8 mouse cellular contexts compared by ENCODE assay signal in genomic region chr8:120281487-120281886, GRCm38 (mm10). TPM values are rescaled to one million over a fixed set of nuclear protein-coding genes. Genes with fewer than 3 reads are reported as not detected.
DNase-seq lines count a peak whose midpoint lies in the region; ATAC-seq and TF ChIP-seq lines count a peak whose summit lies in the region.

No protein-coding gene starts in this region.

- intact Hi-C loops in heart, adult 2 months (cut with DNase I): loop anchor here (2.0 kb wide), 1 partner anchor 253 kb away; no protein-coding TSS in a partner anchor
- intact Hi-C loops in heart, postnatal 14 days (cut with DNase I): no loop called here

- no peak overlapping the region for H3K27ac ChIP-seq in heart, adult 2 months
- H3K27ac ChIP-seq in heart, embryonic 10.5 days: no peak overlapping the region; the same call in 1 of the 2 replicates
- H3K27ac ChIP-seq in embryonic facial prominence, embryonic 11.5 days (replicated peaks; ENCODE audit: low read depth, low read length): no peak overlapping the region
- H3K27ac ChIP-seq in small intestine, adult 2 months (ENCODE audit: insufficient read depth, low read depth, low read length): no peak overlapping the region

- H3K4me2 ChIP-seq in embryonic facial prominence, embryonic 11.5 days (ENCODE audit: low read depth, low read length): no peak overlapping the region

- WGBS in heart, adult 2 months: 24% methylated on average over 4 of the region's 4 CpGs
- 12% methylated on average over 4 of the region's 4 CpGs for WGBS in heart, embryonic 10.5 days
- WGBS in embryonic facial prominence, embryonic 11.5 days: 18% methylated on average over 4 of the region's 4 CpGs
- 15% methylated on average over 4 of the region's 4 CpGs for WGBS in small intestine, adult 2 months

- no peak for TF ChIP-seq POLR2A in heart, adult 2 months (IDR thresholded peaks at IDR 0.05; ENCODE audit: insufficient read depth, low read depth, low read length)
- no peak for TF ChIP-seq POLR2A in small intestine, adult 2 months (IDR thresholded peaks at IDR 0.05; ENCODE audit: low read depth, low read length)

- peak; percentile 97 for TF ChIP-seq CTCF in heart, adult 2 months (IDR thresholded peaks at IDR 0.05)
- TF ChIP-seq CTCF in small intestine, adult 2 months (IDR thresholded peaks at IDR 0.05; ENCODE audit: extremely low read depth, insufficient read length, insufficient replicate concordance, low read depth, low read length): peak; percentile 91; the same call in 1 of the 2 replicates

- H3K36me3 ChIP-seq in heart, adult 2 months (ENCODE audit: control insufficient read depth, insufficient read depth, low read length): no peaks in the 10 kb centered on the region
- no peaks in the 10 kb centered on the region for H3K36me3 ChIP-seq in heart, embryonic 10.5 days
- H3K36me3 ChIP-seq in embryonic facial prominence, embryonic 11.5 days (replicated peaks; ENCODE audit: control insufficient read depth, insufficient read depth, low read depth, low read length): no peaks in the 10 kb centered on the region
- H3K36me3 ChIP-seq in small intestine, adult 2 months (ENCODE audit: control insufficient read depth, insufficient read depth, low read length): no peaks in the 10 kb centered on the region

- H3K27me3 ChIP-seq in heart, adult 2 months (ENCODE audit: control insufficient read depth, insufficient read depth, low read length): no peaks in the 10 kb centered on the region
- peaks cover 18% of the 10 kb centered on the region; the same call in 1 of the 2 replicates for H3K27me3 ChIP-seq in heart, embryonic 10.5 days (ENCODE audit: insufficient read depth, poor library complexity, severe bottlenecking)
- H3K27me3 ChIP-seq in embryonic facial prominence, embryonic 11.5 days (ENCODE audit: control insufficient read depth, insufficient read depth, low read length): no peaks in the 10 kb centered on the region
- H3K27me3 ChIP-seq in small intestine, adult 2 months (ENCODE audit: control insufficient read depth, insufficient read depth, low read length): no peaks in the 10 kb centered on the region

- no peak overlapping the region for H3K9ac ChIP-seq in heart, adult 2 months (ENCODE audit: low read depth, low read length)
- H3K9ac ChIP-seq in embryonic facial prominence, embryonic 11.5 days (replicated peaks; ENCODE audit: low read length): no peak overlapping the region

- no peaks in the 10 kb centered on the region for H3K9me3 ChIP-seq in heart, embryonic 10.5 days
- H3K9me3 ChIP-seq in embryonic facial prominence, embryonic 11.5 days (replicated peaks; ENCODE audit: control insufficient read depth, low read length): no peaks in the 10 kb centered on the region

- peak; percentile 76 for TF ChIP-seq EP300 in heart, adult 2 months (IDR thresholded peaks at IDR 0.05; ENCODE audit: insufficient read depth, low read depth, low read length)

- H3K4me3 ChIP-seq in heart, adult 2 months: no peak overlapping the region
- no peak overlapping the region for H3K4me3 ChIP-seq in heart, embryonic 10.5 days
- H3K4me3 ChIP-seq in embryonic facial prominence, embryonic 11.5 days (ENCODE audit: low read depth, low read length): no peak overlapping the region
- H3K4me3 ChIP-seq in small intestine, adult 2 months (ENCODE audit: low read depth, low read length): no peak overlapping the region

- ATAC-seq in embryonic facial prominence, embryonic 11.5 days (replicated peaks; ENCODE audit: insufficient number of reproducible peaks, low FRiP score, low TSS enrichment, low read depth): no peak
- ATAC-seq in megakaryocyte progenitor cell, adult 5-6 weeks (replicated peaks; ENCODE audit: poor library complexity): peak; percentile 67

- peaks cover 35% of the 10 kb centered on the region for H3K4me1 ChIP-seq in heart, adult 2 months (ENCODE audit: control insufficient read depth, insufficient read depth, low read length)
- H3K4me1 ChIP-seq in heart, embryonic 10.5 days: peaks cover 92% of the 10 kb centered on the region
- H3K4me1 ChIP-seq in embryonic facial prominence, embryonic 11.5 days (ENCODE audit: control insufficient read depth, insufficient read depth, low read length): peaks cover 42% of the 10 kb centered on the region
- H3K4me1 ChIP-seq in small intestine, adult 2 months (ENCODE audit: control insufficient read depth, insufficient read depth, insufficient read length, low read length): peaks cover 19% of the 10 kb centered on the region

- DNase-seq in heart, adult 2 months: peak; percentile 72 to 84
- no peak for DNase-seq in heart, embryonic 10.5 days (ENCODE audit: low spot score)
- DNase-seq in adrenal gland, postnatal 25 days: peak; percentile 75
- DNase-seq in embryonic facial prominence, embryonic 11.5 days (ENCODE audit: low spot score): peak; percentile 91
- peak; percentile 82 to 89 for DNase-seq in heart, postnatal 14 days
- DNase-seq in layer of hippocampus, postnatal 14 days (ENCODE audit: low spot score in 2 of 2): peak; percentile 83 to 90

- no peaks in the 10 kb centered on the region for H3K79me2 ChIP-seq in heart, adult 2 months (replicated peaks; ENCODE audit: control insufficient read depth, insufficient read depth, low read length)

RNA-seq across cellular contexts. Expression of gene Gse1, which starts 53.2 kb away (rescaled TPM):
- total RNA-seq in heart, adult 2 months (2021): 10 to 100 TPM; 21.0 to 24.3 TPM
- polyA plus RNA-seq in heart, adult 2 months (2012; rRNA removed): 12.1 and 12.8 TPM in 2 replicates
- 12.2 and 13.7 TPM in 2 replicates for polyA plus RNA-seq in heart, embryonic 10.5 days (2016; fragmentation: Nextera tagmentation; extraction: Ambion mirVana)
- 40.1 and 48.8 TPM in 2 replicates for total RNA-seq in adrenal gland, postnatal 25 days (2021)
- polyA plus RNA-seq in embryonic facial prominence, embryonic 11.5 days (2014; fragmentation: Nextera tagmentation; extraction: Ambion mirVana): 7.5 and 8.1 TPM in 2 replicates
- 10 to 100 TPM; 29.0 to 33.1 TPM for total RNA-seq in heart, postnatal 14 days (2021)
- 100 to 1,000 TPM in 1 of 2 experiments, 10 to 100 TPM in 1; 94.0 to 107 TPM for total RNA-seq in layer of hippocampus, postnatal 14 days (2021)
- total RNA-seq in megakaryocyte progenitor cell, adult 5-6 weeks (2015): 32.0 and 32.6 TPM in 2 replicates
- 10.0 and 11.2 TPM in 2 replicates for total RNA-seq in megakaryocyte progenitor cell, adult 5-6 weeks (2017)
- polyA plus RNA-seq in small intestine, adult 2 months (2012; rRNA removed): 29.6 and 55.9 TPM in 2 replicates
